Mouse (Mus musculus) regulatory T cell (primary cell): ENCODE data around the gene Tstd1.

Experiments used
- in situ Hi-C: fragments of 300-600 bp; cut with MboI, MseI; formaldehyde crosslinking; loops from one replicate; pipeline ENCODE4 v1.15.1; 2025; ENCODE audit warnings: high pct_unique_total_duplicates

The Tstd1 gene

GRCm38 (mm10) chr1:171418660-171419059 lies at the start of gene Tstd1:
Tstd1 (plus strand) TSS chr1:171418872.
- in situ Hi-C loops: no loop called here

- in situ Hi-C loops: no loop called here
Observed at GRCm38 (mm10) chr1:171369845-171370556, 48.7 kb upstream of the Tstd1 start, which contains the start of gene Nectin4. Nectin4 (plus strand) TSS chr1:171370099.

- in situ Hi-C loops: no loop called here
Observed at GRCm38 (mm10) chr1:171372880-171373279, 45.8 kb upstream of the Tstd1 start.

GRCm38 (mm10) chr1:171373946-171374345 lies 44.7 kb upstream of the Tstd1 start:
- in situ Hi-C loops: no loop called here

- in situ Hi-C loops: no loop called here
Observed at GRCm38 (mm10) chr1:171375646-171376097, 43.0 kb upstream of the Tstd1 start.

- in situ Hi-C loops: no loop called here
Observed at GRCm38 (mm10) chr1:171378298-171378697, 40.4 kb upstream of the Tstd1 start.

- in situ Hi-C loops: no loop called here
Observed at GRCm38 (mm10) chr1:171379935-171380599, 38.6 kb upstream of the Tstd1 start.

- in situ Hi-C loops: no loop called here
Observed at GRCm38 (mm10) chr1:171382096-171382620, 36.5 kb upstream of the Tstd1 start.

GRCm38 (mm10) chr1:171384361-171384760 lies 34.3 kb upstream of the Tstd1 start:
- in situ Hi-C loops: no loop called here

GRCm38 (mm10) chr1:171385171-171385570 lies 33.5 kb upstream of the Tstd1 start:
- in situ Hi-C loops: loop anchor here (5.0 kb wide), 1 partner anchor 58 kb away; the partner anchor contains the start of gene Dedd

GRCm38 (mm10) chr1:171387099-171387498 lies 31.6 kb upstream of the Tstd1 start:
- in situ Hi-C loops: loop anchor here (5.0 kb wide), 1 partner anchor 60 kb away; the partner anchor contains the start of gene Dedd

GRCm38 (mm10) chr1:171388376-171389102 lies 30.1 kb upstream of the Tstd1 start, which contains the start of gene Arhgap30:
Arhgap30 (plus strand) TSS chr1:171388954.
- in situ Hi-C loops: loop anchor here (5.0 kb wide), 1 partner anchor 61 kb away; the partner anchor contains the start of gene Dedd

GRCm38 (mm10) chr1:171390101-171390500 lies 28.6 kb upstream of the Tstd1 start:
- in situ Hi-C loops: no loop called here

GRCm38 (mm10) chr1:171401821-171402220 lies 16.9 kb upstream of the Tstd1 start:
- in situ Hi-C loops: loop anchor here (10.0 kb wide), 1 partner anchor 507 kb away; no protein-coding TSS in a partner anchor

- in situ Hi-C loops: loop anchor here (10.0 kb wide), 1 partner anchor 508 kb away; no protein-coding TSS in a partner anchor
Observed at GRCm38 (mm10) chr1:171402991-171403390, 15.7 kb upstream of the Tstd1 start.

- in situ Hi-C loops: loop anchor here (10.0 kb wide), 1 partner anchor 512 kb away; no protein-coding TSS in a partner anchor
Observed at GRCm38 (mm10) chr1:171407263-171407662, 11.4 kb upstream of the Tstd1 start.

GRCm38 (mm10) chr1:171410231-171410630 lies 8.4 kb upstream of the Tstd1 start:
- in situ Hi-C loops: no loop called here

- in situ Hi-C loops: no loop called here
Observed at GRCm38 (mm10) chr1:171410947-171411484, 7.7 kb upstream of the Tstd1 start, which contains the start of gene Usf1. Usf1 (plus strand) TSS chr1:171411313.

- in situ Hi-C loops: no loop called here
Observed at GRCm38 (mm10) chr1:171411492-171411941, 7.2 kb upstream of the Tstd1 start.

- in situ Hi-C loops: no loop called here
Observed at GRCm38 (mm10) chr1:171412001-171412441, 6.7 kb upstream of the Tstd1 start.

GRCm38 (mm10) chr1:171412446-171412845 lies 6.2 kb upstream of the Tstd1 start:
- in situ Hi-C loops: no loop called here
